Mouse (Mus musculus) spleen, adult 2 months (tissue): Measurements from ENCODE around the gene Myo6.

Experiments used
- CTCF ChIP-seq: fragments of 200-500 bp; IDR thresholded peaks from 2 replicates; pipeline ENCODE4 v1.5.1; 2011; ENCODE audit warnings: mild to moderate bottlenecking, inconsistent platforms; ENCODE audit not compliant: insufficient read depth, insufficient read length, insufficient replicate concordance; ENCODE audit errors: extremely low read depth
- POLR2A ChIP-seq: fragments of 200-500 bp; IDR thresholded peaks from 2 replicates; pipeline ENCODE4 v1.6.1; 2011; ENCODE audit warnings: low read depth, low read length, inconsistent platforms

DNA sequence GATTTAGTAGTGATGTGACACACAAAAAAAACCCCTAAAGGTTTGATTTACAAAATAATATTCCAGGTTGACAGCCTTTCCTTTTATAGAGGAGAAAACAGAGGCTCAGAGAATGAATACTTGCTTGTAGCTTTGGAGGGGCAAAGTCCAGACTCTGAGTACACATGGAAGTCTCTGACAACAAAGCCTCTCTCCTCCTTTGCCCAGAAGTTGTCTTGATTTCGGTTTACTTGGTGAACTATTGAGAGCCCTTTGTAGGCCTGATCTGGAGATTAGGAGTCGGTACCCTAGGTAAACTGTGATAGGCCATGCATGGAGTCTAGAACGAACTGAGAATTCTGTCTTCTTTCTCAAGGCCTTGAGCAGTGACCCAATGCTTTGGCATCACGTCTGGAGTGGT lies 2.3 kb downstream of the Myo6 start:
- TF ChIP-seq CTCF (no peak), POLR2A (no peak)
